ENCODE assay signal across 21 mouse cellular contexts in genomic region chr7:87793896-87794295, GRCm38 (mm10).
"Had no signal": no experiment of that assay in that cellular context is flagged by ENCODE, and none has a peak within 500 bp of the region (broad histone marks: within the 10 kb centered on the region; RNA-seq: fewer than 3 reads in every experiment).

No protein-coding gene starts in this region.

- ATAC-seq: forebrain, embryonic 13.5 days; forebrain, embryonic 14.5 days; forebrain, embryonic 15.5 days; forebrain, embryonic 16.5 days; forebrain, postnatal 0 days had no signal

- DNase-seq: cerebellum, adult 8-10 months; cerebellum, adult 9-10 months; cerebellum, adult 9-11 months; cerebellum, postnatal 10 days; cerebellum, postnatal 14 days; cerebellum, postnatal 25 days; cerebellum, postnatal 36 days; embryo, embryonic 11 days; forebrain, postnatal 0 days; gastrocnemius, adult 2 months; gastrocnemius, postnatal 10 days; gastrocnemius, postnatal 14 days; gastrocnemius, postnatal 25 days; gastrocnemius, postnatal 36 days; heart, adult 11 months; heart, adult 18-20 months; heart, adult 2 months had no signal
